Mouse (Mus musculus) thymus, adult 2 months (tissue): Measurements from ENCODE around the gene Irf6.

ENCODE experiments used
- CTCF ChIP-seq: fragments of 200-500 bp; IDR thresholded peaks from 2 replicates; pipeline ENCODE4 v1.5.1; 2012; ENCODE audit warnings: mild to moderate bottlenecking, control low read depth, low read length, moderate library complexity, borderline replicate concordance; ENCODE audit not compliant: control insufficient read depth, poor library complexity, insufficient read depth; ENCODE audit errors: extremely low read depth
- POLR2A ChIP-seq: fragments of 200-500 bp; IDR thresholded peaks from 2 replicates; pipeline ENCODE4 v1.6.1; 2012; ENCODE audit warnings: mild to moderate bottlenecking, low read length, control low read depth, moderate library complexity; ENCODE audit not compliant: control insufficient read depth, poor library complexity, insufficient read depth; ENCODE audit errors: extremely low read depth

DNA sequence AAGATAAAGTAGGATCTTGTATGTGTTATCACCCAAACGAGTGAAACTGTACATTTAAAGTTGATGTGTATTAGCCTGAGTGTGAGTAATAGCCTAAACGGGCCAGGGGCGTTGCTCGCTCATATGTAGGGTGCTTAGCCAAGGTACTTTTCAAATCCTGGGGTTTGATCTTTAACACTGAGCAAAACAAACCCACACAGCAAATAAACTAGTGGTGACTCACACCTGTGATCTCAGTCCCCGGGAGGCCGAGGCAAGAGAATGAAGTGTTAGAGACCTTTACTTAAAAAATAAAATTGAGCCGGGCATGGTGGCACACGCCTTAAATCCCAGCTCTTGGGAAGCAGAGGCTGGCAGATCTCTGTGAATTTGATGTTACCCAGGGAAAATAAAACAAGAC lies 22.1 kb upstream of the Irf6 start:
- TF ChIP-seq POLR2A (no peak), CTCF (no peak)
